Mouse (Mus musculus) right cerebral cortex, adult 2 months (tissue): ENCODE measurements around the gene Dglucy.

Experiments used
- DNase-seq, 2 experiments: peaks; one replicate each; pipeline ENCODE4 v3.0.0; 2021 to 2022; ENCODE audit warnings: low spot score in 2 of 2

Gene Dglucy

DNA sequence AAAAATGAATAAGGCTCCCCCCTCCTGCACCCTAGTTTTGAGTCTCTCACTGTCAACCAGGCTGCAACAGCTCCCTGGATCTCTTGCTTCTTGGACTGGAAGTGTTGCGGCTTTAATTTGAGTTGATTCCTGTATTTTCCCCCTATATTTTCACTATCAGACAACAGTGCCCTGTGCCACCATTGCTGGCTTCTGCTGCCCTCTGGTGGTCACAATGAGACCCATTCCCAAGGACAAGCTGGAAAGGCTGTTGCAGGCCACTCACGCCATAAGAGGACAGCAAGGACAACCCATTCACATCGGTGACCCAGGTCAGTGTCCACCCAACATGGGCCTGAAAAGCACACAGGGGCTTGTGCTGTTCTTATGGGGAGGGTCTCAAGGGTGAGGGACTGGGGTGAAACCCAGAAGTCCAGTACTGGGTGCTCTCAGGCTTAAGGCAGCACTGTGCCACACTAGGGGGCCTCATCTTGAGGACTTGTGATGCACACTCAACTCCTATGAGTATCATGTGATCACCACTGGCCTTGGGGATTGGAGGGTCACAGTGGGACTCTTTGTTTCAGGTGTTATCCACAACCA is 62.4 kb downstream of the Dglucy start:
- DNase-seq, result peak; percentile 86 to 89

DNA sequence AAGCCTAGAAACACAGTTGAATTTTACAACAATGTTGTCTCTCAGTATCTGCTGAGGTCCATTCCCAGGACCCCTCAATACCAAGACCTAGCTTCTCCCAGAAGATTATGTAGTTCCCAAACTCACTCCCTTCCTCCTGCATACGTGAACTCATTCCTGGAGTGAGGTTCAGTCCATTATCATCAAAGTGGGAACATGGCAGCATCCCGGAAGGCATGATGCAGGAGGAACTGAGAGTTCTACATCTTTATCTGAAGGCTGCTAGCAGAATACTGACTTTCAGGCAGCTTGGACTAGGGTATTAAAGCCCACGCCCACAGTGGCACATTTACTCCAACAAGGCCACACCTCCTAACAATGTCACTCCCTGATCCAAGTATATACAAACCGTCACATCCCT is 64.3 kb downstream of the Dglucy start:
- DNase-seq, result no peak

DNA sequence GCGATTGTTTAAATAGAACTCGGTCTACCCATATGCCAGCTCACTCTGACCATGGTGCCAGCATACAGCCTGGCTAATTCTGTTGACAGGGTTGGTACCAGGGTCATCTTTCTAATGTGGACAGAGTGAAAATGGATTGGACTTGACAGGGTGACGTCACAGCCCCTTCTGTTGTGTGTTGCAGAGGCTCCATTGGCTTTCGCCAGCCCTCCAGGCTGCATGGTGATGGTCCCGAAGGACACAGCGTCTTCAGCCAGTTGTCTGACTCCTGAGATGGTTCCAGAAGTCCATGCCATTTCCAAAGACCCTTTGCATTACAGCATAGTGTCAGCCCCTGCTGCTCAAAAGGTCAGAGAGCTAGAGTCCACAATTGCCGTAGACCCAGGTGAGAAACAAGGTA is 65.7 kb downstream of the Dglucy start:
- no peak for DNase-seq

DNA sequence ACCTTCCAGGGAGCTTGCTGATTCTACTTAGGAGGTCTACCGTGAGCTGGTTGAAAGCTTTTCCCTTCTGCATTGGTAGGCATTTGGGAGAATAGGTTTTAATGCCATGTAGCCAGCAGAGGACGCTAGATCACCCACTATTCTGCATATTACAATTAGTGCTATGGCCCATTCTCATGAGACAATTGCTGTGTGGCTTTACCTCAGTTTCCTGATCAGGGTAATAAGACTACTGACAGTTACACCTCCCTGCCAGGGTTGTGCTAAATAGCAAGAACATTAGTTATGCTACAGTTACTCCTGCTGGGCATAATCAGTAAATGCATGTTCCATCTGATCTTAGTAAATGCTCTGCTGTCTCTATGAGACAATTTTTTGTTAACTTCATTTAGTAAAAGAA is 67.0 kb downstream of the Dglucy start:
- DNase-seq, result no peak

DNA sequence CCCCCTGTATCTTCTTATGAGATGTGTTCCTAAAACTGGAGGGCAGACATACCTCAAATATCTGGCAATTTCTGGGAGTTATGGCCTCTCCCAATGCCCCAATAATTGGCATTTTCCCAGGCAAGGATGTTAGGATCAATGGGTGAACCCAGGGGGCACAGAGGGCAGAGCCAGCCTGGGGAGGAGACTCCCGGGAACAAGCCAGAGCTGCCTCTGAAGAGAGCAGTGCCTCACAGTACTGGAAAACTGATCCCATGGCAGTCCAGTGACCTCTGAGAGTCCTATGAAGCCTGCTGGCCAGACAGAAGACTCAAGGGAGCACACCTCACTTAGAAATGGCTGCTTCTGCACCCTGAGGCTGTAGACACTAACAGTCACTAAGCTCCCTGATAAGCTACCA is 67.7 kb downstream of the Dglucy start:
- DNase-seq, result no peak

DNA sequence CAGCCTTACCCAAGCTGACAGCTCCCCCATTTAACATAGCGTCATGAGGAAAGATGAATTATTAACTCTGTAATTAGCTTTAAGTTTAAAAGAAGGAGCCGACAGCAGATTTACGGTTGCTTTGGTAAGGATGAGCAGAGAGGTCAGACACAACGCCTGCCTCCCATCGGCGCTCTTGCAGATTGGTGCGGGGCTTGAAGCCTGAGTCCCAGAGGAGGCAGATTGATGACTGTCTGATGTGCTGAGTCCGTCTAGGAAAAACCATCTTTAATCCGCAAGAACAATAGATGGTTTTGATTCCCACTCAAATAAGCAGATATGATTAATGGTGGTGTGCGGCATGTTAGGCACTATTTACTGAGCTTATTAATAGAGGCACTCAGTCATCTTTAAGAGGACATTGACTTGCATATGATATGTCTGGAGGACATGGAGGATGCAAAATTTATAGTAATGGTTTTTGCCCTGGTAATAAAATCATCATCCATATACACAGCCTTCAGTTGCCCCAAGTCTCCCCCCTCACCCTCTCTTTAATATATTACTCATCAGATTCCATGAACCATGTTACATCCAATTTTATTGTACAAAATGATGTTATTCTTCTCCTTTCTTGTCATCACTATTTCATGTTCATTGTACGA is 68.7 kb downstream of the Dglucy start:
- no peak for DNase-seq

DNA sequence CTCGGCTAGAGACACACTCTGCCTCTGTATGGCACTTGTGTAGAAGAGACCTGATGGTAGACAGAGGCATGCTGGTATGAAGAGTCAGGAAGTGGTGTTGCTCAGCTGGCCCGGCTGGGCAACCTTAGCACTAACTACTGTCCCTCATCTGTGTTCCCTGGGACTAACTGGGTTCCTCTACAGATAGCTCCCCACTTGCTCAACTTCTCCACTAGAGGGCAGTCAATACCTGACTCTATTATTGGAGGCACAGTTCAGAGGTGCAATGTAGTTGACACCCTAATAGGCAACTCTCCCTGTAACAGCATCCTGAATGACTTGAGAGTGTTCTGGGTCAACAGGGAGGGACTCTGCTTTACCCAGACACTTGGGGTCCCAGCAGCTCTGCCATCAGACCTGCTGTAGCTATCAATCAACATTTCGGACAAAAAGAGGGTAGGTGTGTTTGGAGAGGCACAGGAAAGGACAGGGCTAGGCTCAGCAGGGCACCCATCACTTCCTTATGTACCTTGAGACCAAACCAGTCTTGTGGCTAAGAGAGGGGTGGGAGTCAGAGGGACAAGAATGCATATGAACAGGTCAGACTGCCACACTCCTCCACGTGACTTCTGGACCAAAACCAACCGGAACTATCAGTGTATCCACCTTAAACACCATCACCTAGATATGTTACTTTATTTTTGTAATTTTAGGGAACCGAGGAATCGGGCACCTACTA is 70.7 kb downstream of the Dglucy start:
- peak; percentile 60 to 69 for DNase-seq

DNA sequence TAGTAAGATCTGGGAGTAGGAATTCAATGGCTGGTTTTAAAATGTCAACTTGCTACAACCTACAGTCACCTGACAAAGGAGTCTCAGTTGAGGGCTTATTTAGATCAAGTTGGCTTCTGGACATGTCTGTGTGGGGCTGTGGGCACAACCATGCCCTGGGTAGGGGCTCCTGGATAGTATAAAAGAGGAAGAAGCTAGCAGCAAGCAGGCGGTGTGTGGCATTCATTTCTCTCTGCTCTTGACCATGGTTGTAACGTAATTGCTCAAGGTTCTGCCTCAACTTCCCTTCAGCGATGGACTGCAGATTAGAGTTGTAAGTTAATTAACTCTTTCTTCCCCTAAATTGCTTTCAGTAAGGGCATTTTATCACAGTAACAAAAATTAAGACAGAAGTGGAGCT is 73.5 kb downstream of the Dglucy start:
- DNase-seq, result no peak

DNA sequence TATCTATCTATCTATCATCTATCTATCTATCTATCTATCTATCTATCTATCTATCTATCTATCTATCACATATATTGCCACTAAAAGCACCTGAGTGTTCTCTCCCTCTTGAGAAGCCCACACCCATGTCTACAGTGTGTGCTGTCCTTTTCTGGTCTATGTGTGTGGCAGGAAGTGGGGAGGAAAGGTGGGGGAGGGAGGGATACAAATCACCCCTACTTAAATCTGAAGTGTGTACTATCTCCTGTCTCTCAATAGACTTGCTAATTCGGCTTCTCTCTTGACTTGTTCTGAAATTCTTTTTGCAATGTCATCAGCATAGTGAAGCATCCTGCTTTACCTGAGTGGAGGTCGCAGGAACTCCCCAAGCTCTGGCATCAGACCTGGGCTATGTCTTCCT is 77.5 kb downstream of the Dglucy start:
- no peak for DNase-seq

DNA sequence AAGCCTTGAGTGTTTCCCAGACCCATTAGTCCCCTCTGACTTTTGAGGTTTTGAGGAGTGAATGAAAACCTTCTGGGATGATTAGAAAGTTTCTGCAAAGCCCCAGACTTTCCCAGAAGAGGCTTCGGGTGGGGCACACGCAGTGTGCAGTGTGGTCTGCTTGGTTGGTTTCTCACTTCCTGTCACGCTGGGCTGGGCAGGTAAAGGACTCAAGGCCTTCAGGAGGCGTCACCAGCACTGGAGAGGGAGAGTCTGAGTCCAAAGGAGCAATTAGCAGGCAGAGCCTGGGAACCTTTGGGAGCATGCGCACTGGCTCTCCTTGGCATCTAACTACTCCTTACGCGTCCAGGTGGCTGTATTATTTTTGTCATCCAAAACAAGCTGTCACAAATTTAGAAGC is 78.9 kb downstream of the Dglucy start:
- DNase-seq, result no peak

DNA sequence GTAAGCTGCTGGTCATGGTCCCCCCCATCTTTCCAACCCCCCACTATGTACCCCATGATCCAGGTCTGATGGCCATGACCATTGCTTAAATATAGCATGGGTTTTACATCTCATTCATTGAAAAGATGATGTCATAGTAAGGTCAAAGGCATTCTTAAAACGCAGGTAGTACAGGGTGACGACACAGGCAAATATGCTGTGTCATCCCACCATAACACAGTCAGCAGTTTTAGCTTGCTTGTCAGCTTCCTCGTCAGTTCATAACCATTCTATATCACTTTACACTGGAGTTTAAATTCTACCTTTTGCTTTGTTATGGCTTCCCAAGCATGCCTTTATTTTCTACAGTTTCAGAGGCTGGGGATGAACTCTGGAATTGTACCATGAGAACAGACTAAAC is 83.4 kb downstream of the Dglucy start:
- DNase-seq, result no peak

DNA sequence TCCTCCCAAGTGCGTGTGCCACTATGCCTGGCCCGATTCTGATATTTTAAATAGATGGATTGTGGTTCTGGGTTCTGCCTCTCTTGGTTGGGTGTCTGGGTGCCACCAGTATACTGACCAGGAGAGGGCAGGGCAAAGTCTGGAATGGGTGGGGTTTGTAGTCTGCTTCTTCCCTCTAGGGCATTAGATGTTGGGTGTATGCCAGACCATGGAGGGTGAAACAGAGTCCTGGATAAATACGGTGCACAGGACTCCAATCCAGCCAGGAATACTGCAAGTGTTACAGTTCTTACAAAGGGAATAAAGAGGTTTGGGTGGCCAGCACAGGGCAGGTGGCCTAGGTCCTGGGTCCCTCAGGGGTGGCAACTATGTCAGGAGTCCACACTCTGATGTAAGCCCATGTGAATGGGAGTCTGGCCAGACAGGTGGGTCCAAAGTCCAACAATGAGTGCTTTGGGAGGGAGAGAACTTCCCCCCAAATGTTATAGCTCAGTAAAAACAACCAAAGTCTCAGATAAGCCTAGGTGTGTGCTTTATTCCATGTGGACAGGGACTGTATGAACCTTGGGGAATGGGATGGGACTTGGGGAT is 84.1 kb downstream of the Dglucy start:
- no peak for DNase-seq

DNA sequence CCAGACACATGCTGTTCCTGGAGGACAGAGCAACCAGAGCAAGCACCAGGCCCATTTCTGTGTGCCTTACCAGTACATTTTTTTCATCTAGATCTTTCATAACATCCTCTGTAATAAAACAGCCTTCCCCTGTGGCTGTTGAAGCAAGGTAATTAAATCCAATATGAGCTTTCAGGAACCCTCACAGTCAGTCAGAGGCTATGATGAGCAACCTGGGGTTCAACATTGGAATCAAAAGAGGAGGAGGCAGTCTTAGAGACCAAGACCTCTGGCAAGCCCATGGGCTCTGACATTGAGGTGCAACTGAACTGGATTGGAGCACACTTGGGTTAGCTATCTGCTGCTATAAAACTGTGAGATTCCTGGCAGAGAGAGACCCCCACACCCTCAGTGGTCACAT is 86.2 kb downstream of the Dglucy start:
- no peak for DNase-seq

DNA sequence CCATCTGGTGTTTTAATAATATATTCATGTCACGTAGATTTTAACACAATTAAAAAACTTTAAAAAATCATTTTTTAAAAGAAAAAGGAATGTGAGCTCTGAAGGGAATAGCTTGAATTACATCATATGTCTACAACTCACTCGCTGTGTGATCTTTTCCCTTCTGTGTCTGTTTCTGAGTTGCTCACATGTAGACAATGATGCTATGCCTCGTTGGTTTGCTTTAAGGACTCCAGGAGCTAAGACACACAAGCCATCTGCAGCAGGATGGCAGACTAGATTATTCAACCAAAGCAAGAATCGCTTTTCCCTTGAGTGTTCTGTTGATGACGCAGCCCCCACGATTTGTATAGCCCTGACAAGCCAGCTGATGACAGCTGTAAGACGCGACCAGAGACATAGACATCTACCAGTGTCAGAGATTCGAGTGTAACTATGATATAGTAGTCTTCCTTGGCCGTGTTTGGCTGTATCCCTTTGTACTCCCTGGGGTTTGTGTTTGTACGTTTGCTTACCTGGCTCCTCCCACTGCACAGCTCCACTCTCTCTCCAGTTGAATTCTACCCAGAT is 86.7 kb downstream of the Dglucy start:
- no peak for DNase-seq

DNA sequence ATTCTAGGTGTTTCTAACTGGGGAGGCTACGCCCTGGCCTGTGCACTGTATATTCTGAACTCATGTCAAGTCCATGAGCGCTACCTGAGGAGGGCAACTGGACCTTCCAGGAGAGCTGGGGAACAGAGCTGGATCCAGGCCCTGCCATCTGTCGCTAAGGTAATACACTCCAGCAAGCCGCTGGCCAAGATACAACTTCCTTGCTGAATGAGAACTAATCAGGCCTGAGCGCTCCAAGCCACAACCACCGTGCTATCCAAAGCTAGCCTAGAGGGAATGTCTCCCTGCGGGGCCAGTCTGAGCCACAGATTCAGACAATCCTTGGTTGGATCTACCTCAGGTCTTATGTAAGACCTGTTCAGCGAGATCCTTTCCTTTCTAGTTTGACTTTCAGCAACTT is 88.2 kb downstream of the Dglucy start:
- DNase-seq, result no peak

DNA sequence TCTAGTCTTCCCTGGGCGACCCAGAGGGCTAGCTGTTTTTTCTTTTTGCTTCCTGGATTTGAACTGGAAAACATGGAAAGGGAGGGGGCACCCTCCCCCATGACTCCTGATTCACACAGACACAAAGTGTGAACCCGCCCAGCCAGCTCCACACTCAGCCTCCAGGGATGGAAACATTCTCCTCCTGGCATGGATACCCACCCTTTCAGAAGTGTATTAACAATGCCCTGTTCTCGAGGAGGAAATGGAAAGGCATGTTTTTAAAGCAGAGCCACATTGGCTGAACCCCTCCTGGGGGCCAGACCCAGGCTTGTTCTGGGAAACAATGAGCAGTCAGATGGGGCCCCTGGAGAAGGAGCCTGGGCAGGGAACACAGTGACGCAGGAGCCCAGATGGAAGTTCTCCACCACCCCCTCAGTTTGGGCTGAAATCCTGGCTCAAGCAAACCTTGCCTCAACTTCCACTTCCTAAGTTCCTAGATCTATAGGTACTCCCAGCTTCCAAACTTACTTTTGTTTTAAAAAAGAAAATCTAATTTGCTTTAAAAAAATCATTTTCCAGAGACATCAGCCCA is 89.3 kb downstream of the Dglucy start:
- no peak for DNase-seq

DNA sequence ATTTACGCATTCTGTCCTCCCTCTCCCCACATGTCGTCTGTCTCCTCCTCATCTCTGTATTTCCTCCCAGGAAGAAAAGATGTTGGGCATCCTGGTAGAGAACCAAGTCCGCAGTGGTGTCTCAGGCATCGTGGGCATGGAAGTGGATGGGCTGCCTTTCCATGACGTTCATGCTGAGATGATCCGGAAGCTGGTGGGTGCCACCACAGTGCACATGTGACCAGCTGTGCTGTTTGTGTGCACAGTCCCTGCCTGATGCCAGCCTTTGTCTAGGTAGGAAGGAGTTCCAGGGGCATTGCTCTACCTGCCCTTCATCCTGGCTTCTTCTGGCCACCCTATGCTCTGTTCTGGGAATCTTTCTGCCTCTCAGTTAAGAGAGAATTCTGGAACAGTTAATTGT is 92.4 kb downstream of the Dglucy start:
- no peak for DNase-seq

DNA sequence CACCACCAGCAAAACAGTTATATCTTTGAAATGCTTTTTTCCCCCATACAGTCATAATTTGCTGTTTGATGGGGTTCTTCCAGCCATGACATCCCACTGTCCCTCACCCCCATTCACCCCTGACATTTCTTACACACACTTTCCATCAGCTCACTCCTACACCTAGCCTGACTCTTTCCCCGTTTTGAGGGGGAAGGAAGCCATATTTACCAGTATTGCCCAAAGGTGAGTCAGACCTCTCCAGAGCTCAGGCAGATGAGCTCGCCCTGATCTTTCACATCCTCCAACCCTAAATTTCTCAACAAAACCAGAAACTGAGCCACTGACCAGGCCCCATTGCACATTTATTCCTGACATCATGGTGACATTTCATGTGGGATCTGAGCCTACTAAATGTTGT is 93.0 kb downstream of the Dglucy start:
- DNase-seq, result no peak

DNA sequence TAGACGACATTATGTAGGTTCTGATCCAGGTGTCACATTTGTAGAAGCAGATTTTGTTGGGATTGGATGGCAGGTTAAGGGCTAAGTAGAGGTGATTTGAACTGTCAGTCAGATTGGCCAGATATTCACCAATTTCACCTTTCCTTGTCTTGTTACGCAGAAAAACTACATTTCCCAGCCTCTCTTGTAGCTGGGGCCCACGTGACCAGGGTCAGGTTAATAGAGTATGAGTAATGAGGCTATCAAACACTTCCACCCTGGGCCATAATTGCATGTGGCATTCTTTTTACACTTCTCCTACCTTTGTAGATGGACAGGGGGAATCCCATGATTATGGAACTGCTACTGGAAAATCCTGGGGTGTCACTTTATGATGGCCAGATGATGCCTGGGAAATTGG is 94.8 kb downstream of the Dglucy start:
- no peak for DNase-seq

DNA sequence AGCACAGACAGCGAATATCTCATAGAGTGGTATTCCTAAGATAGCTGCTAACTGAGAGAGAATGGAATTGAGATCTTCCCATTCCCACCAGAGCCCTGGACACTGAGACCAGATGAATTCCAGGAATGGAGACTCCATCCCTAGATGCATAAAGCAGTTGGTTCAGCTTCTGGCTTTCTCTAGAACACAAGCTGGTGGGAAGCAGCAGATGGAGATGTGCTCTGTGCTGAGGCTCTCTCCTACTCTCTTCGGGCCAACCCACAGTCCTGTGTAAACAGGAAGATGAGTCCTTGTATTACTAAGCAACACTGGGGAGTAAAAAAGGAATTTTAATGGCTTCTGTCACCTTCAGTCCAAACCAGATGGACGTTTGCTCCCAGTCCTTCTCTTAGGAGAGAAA is 96.7 kb downstream of the Dglucy start:
- DNase-seq, result peak; percentile 47 to 61

DNA sequence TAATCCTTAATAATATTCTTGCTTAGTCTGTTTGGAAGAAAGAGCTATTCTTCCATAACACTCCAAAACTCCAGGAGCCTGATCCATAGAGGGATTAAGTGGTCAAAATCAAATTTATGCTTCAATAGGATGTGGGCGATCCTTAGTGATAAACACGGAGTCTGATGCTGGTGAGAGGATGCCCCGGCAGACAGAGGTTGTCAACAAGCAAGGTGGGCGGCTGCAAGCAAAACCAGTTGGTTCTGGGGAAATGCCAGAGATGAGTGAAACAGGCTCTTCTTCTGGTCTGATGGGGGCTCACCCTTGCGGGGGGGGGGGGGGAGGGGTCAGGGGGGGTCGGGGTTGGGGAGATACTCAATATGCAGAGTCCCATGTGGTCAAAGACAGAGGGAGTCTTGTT is 97.1 kb downstream of the Dglucy start:
- no peak for DNase-seq

DNA sequence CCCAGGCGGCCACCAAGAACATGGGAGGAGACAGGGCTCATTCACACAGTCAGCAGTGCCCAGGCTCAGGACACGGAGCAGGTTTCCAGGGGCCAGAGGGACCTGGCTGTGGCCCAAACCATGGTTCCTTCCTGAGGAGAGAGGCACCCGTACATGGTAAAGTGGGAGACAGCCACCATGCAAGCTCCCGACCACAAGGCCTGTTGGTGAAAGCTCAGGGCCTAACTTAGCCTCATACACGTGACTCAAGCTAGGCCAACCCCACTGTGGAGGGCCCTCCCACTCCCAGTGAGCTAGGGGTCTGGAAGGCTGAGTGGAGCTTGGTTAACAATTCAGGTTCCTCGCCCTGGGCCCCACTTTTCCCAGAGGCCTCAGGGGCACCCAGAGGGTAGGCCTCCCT is 99.1 kb downstream of the Dglucy start:
- no peak for DNase-seq
